Mouse (Mus musculus) embryonic facial prominence, embryonic 12.5 days (tissue): ENCODE measurements around the gene Gm10309. TPM values are rescaled to one million over a fixed set of nuclear protein-coding genes. Genes with fewer than 3 reads are reported as not detected.

Source experiments
- ATAC-seq: fragments of 200-750 bp; cut with Nextera tagmentation; 2 replicates; pipeline ENCODE4 v1.8.0; 2017; ENCODE audit not compliant: insufficient number of reproducible peaks, insufficient read depth, low FRiP score, low TSS enrichment
- H3K27ac ChIP-seq: fragments of 300-500 bp; sonication (generic); 2 replicates; pipeline ENCODE4 v1.5.1; 2016; ENCODE audit warnings: mild to moderate bottlenecking
- H3K27me3 ChIP-seq: fragments of 300-500 bp; sonication (generic); 2 replicates; pipeline ENCODE4 v1.6.1; 2016; ENCODE audit warnings: mild to moderate bottlenecking, moderate library complexity
- H3K36me3 ChIP-seq: fragments of 300-500 bp; sonication (generic); 2 replicates; pipeline ENCODE4 v1.6.1; 2016; ENCODE audit warnings: mild to moderate bottlenecking
- H3K4me1 ChIP-seq: fragments of 300-500 bp; sonication (generic); 2 replicates; pipeline ENCODE4 v1.6.1; 2016
- H3K4me2 ChIP-seq: fragments of 300-500 bp; sonication (generic); replicated peaks from 2 replicates; pipeline ENCODE4 v1.6.1; 2016; ENCODE audit warnings: mild to moderate bottlenecking, moderate library complexity
- H3K4me3 ChIP-seq: fragments of 300-500 bp; sonication (generic); 2 replicates; pipeline ENCODE4 v1.5.1; 2016; ENCODE audit warnings: mild to moderate bottlenecking
- H3K9ac ChIP-seq: fragments of 300-500 bp; sonication (generic); 2 replicates; pipeline ENCODE4 v1.6.1; 2016; ENCODE audit warnings: mild to moderate bottlenecking, moderate library complexity
- H3K9me3 ChIP-seq: fragments of 300-500 bp; sonication (generic); 2 replicates; pipeline ENCODE4 v1.6.1; 2016; ENCODE audit warnings: mild to moderate bottlenecking, moderate library complexity
- WGBS: fragments of 180-500 bp; shearing (Covaris S2); methylation state at CpG from one replicate; pipeline ENCODE4 v1.1.7; 2016; 5-methylcytosine and 5-hydroxymethylcytosine counted together
- polyA plus RNA-seq: library from polyadenylated mRNA; unstranded; fragments of >200 nt; fragmentation: Nextera tagmentation; extraction: Ambion mirVana; gene quantifications from 2 replicates; pipeline ENCODE4 v1.2.1, GENCODE M21; 2016

The Gm10309 gene
- polyA plus RNA-seq, 1 experiment from 2014 or later, result 0.36 TPM

DNA sequence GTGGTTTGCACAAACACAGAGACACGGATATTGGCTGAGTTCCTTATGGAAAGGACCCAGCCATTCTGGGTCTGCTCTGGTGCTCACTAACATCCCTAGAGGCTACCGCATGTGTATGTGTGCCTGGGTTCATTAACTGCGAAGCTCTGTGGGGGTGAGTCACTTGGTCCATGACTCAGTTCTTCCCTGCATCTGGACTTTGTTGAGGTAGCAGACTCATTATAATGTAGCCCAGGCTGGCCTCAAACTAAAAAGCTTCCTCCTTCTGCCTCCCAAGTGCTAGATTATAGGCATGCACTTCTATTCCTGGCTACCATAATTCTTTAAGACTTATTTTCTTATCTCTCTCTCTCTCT, 50.7 kb downstream of the Gm10309 start:
- Histone ChIP-seq H3K9me3 (no peaks in the 10 kb centered on the region), H3K36me3 (no peaks in the 10 kb centered on the region), H3K4me1 (0 out of 2 replicates have a peak, but pooled peaks cover 4% of the 10 kb centered on the region), H3K27me3 (no peaks in the 10 kb centered on the region), H3K4me3 (no peak overlapping the region), H3K4me2 (no peak overlapping the region), H3K9ac (no peak overlapping the region), H3K27ac (no peak overlapping the region)
- no peak for ATAC-seq
- WGBS, result 85% methylated on average over 3 of the region's 3 CpGs

DNA sequence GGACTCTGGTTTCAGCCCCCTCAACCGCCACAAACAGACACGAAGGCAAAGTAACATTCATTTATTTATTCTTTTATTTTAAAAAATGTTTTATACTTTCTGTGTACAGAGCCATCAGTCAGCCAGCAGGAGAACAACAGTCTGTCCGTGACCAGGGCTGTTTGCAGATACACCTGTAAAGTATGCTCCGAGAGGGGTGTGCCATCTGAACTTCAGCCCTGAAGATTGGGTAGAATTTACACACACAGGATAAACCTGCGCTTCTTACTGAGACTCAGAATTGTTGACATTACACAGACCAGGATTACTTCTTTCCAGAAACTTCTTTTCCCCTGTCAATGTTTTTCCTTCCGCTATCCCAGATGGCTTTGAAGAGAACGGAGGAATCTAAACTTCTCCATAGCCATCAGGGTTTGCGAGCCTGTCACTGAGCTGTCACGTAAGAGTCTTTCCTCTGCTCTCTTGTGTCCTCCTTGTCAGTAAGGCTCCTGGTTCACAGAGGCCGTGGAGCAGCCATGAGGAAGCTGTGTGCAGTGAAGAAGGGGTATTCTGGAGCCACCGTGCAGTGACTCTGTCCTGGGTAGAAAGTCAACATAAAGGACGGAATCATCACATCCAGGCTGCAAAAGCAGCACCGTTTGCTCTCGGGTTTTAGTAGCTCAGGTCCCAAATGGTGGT, 51.2 kb downstream of the Gm10309 start:
- no peak for ATAC-seq
- 82% methylated on average over 14 of the region's 14 CpGs for WGBS

DNA sequence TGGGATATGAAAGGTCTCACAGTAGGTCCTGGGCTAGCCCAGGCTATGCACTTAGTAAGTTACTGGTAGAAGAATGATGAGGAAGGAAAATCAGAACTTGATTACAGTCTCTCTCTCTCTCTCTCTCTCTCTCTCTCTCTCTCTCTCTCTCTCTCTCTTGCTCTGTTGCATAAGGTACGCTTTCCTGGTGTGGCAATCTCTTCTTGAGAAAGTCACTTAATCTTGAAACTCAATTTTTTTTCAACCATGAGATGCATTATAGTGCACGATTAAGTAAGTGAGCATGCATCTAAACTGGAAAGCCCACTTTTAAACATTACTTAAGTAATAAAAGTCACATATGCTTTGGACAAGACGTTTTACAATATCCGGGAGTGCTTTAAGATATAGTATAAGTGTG, 52.1 kb downstream of the Gm10309 start:
- H3K27me3 ChIP-seq, result no peaks in the 10 kb centered on the region
- no peak overlapping the region for H3K27ac ChIP-seq
- WGBS, result 87% methylated on average over 4 of the region's 4 CpGs
- no peak overlapping the region for H3K4me3 ChIP-seq
- H3K9me3 ChIP-seq, result no peaks in the 10 kb centered on the region
- H3K9ac ChIP-seq, result no peak overlapping the region
- 0 out of 2 replicates have a peak, but pooled peaks cover 4% of the 10 kb centered on the region for H3K4me1 ChIP-seq
- ATAC-seq, result no peak
- no peak overlapping the region for H3K4me2 ChIP-seq
- no peaks in the 10 kb centered on the region for H3K36me3 ChIP-seq

More for the DNA sequence above, 51.2 kb downstream of the Gm10309 start:
- Histone ChIP-seq H3K9me3 (no peaks in the 10 kb centered on the region), H3K36me3 (no peaks in the 10 kb centered on the region), H3K9ac (no peak overlapping the region), H3K4me2 (no peak overlapping the region), H3K27me3 (no peaks in the 10 kb centered on the region), H3K4me1 (0 out of 2 replicates have a peak, but pooled peaks cover 4% of the 10 kb centered on the region), H3K4me3 (no peak overlapping the region), H3K27ac (no peak overlapping the region)

Other genes with a start within 250 kb of the Gm10309 start
- gene Epas1, start 248.5 kb upstream of the Gm10309 start, polyA plus RNA-seq, result 2.9 and 3.1 TPM in 2 replicates